Mouse (Mus musculus): ENCODE results near the gene Golph3. TPM values are rescaled to one million over a fixed set of nuclear protein-coding genes. Genes with fewer than 3 reads are reported as not detected.

Gene Golph3
- polyA plus RNA-seq, 1 experiment: 208 TPM

DNA sequence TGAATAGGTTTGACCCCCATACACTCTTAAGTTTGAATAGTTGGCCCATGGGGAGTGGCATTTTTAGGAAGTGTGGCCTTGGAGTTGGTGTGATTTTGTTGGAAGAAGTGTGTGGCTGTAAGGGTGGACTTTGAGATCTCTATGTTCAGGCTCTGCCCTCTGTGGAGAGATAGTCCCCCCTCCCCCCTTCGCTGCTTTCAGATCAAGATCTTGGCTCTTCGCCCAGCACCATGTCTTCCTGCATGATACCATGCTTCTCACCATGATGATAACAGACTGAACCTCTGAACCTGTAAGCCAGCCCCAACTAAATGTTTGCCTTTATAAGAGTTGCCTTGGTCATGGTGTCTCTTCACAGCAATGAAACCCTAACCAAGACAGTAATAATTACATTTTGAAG, 29.5 kb upstream of the Golph3 start:
- TF ChIP-seq POLR2A (IDR thresholded peaks at IDR 0.05; ENCODE audit: insufficient read depth, low read depth, low read length): no peak
- no peak for TF ChIP-seq CTCF (IDR thresholded peaks at IDR 0.05; ENCODE audit: insufficient read depth, low read depth, low read length)
- Histone ChIP-seq H3K4me1 (ENCODE audit: control insufficient read depth, insufficient read depth, low read length) (no peaks in the 10 kb centered on the region), H3K27ac (ENCODE audit: insufficient read depth, low read depth, low read length) (no peak overlapping the region), H3K4me3 (ENCODE audit: insufficient read depth, low read depth, low read length) (no peak overlapping the region)
- 87% methylated on average over 2 of the region's 2 CpGs for WGBS

DNA sequence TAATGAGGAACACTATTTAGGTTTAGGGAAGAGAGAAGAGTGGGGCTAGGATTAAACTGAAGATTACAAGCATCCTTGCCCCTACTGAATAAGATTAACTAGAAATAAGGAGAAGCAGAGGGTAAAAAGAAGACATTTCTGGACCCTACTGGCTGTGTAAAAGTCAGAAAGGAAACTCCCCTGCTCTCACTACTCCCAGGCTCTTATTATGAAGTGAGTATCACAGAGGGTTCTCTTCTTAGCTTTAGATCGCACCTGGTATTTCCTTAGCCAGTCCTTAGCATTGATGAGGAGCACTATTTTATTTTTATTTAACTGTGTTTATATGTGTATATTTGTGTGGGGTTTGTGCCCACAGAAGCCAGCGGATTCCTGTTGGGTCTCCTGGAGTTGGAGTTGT, 25.0 kb upstream of the Golph3 start:
- H3K4me1 ChIP-seq (ENCODE audit: control insufficient read depth, insufficient read depth, low read length): no peaks in the 10 kb centered on the region

DNA sequence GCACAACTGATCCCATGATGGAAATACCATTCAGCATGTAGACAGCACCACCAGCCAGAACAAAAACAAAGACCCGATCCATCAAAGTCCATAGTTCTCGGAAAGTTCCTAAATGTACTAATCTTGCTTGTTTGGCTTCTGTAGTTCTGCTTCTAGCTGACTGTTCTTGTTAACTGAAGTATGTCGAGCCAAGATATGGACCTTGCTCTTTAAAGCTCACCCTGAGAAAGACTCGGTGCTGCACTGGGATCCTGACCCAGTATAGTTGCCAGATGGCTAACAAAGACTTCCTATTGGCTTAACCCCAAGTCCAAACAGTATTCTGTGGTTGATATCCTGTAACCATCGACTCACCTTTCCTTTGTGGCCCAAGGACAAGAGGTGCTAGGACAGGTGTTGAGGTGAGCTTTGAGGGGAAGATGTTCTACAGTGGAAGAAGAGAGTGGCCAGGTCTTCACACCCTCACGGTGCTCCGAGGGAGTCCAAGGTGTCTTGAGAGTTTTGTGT, 23.0 kb upstream of the Golph3 start:
- Histone ChIP-seq H3K4me1 (ENCODE audit: control insufficient read depth, insufficient read depth, low read length) (no peaks in the 10 kb centered on the region), H3K4me3 (ENCODE audit: insufficient read depth, low read depth, low read length) (no peak overlapping the region), H3K27ac (ENCODE audit: insufficient read depth, low read depth, low read length) (no peak overlapping the region)
- no peak for TF ChIP-seq CTCF (IDR thresholded peaks at IDR 0.05; ENCODE audit: insufficient read depth, low read depth, low read length)
- TF ChIP-seq POLR2A (IDR thresholded peaks at IDR 0.05; ENCODE audit: insufficient read depth, low read depth, low read length): no peak
- WGBS: 75% methylated on average over 7 of the region's 7 CpGs

More for the DNA sequence above, 25.0 kb upstream of the Golph3 start:
- H3K27ac ChIP-seq (ENCODE audit: insufficient read depth, low read depth, low read length): no peak overlapping the region
- TF ChIP-seq CTCF (IDR thresholded peaks at IDR 0.05; ENCODE audit: insufficient read depth, low read depth, low read length) (no peak), POLR2A (IDR thresholded peaks at IDR 0.05; ENCODE audit: insufficient read depth, low read depth, low read length) (no peak)
- 72% methylated on average over 2 of the region's 2 CpGs for WGBS
- H3K4me3 ChIP-seq (ENCODE audit: insufficient read depth, low read depth, low read length): no peak overlapping the region

DNA sequence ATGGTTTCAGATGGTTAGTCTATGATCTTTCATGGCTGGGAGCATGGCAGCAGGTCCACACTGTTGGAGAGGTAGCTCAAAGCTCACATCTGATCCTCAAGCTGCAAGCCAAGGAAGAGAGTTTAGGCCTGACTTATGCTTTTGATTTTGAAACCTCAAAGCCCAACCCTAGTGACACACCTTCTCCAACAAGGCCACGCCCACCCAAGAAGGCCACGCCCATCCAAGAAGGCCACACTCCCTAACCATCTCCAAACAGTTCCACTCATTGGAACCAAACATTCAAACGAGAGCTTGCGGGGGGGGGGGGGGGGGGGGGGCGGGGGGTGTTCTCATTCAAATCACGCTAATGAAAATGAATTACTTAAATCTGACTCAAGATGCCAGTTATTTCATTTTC, 19.5 kb upstream of the Golph3 start:
- no peak overlapping the region for H3K4me3 ChIP-seq (ENCODE audit: insufficient read depth, low read depth, low read length)
- H3K27ac ChIP-seq (ENCODE audit: insufficient read depth, low read depth, low read length): no peak overlapping the region
- no peaks in the 10 kb centered on the region for H3K4me1 ChIP-seq (ENCODE audit: control insufficient read depth, insufficient read depth, low read length)
- WGBS: 77% methylated on average over 6 of the region's 6 CpGs
- TF ChIP-seq CTCF (IDR thresholded peaks at IDR 0.05; ENCODE audit: insufficient read depth, low read depth, low read length): no peak
- no peak for TF ChIP-seq POLR2A (IDR thresholded peaks at IDR 0.05; ENCODE audit: insufficient read depth, low read depth, low read length)

DNA sequence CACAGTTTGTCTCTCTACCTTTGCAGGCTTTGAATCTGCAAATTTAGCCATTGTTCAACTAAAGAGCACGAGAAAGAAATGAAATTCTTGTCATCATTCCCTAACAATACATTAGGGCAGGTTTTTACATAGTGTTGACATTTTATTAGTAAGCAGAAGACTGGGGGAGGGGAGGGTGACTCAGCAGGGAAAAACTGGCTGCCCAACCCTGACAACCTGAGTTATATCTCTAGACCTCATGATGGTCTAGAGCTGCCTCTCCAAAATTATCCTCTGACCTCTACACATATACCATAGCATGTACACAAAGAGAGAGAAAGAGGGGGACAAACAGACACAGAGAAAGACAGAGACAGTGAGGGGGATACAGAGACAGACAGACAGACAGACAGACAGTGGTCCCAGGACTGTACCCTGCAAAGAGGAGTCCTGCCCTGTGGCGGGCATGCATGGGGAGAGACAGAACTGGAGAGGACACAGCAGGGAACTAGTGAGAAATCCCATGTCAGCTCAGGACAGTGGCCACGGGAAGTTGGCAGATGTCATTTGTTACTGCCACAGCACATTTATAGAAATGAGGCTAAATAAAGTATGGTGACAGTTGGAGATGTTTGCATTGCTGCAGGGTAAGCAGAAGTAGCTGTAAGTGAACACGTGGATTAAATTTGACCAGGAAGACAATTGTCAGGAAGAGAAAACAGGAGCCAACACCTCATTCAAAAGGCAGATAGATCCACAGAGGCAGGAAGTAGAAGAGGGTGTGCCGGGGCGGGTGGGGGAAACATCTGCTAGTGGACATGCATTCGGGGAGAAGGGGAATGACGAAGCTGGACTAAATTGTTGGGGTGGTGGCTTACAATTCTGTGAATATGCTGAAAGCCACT, 14.8 kb upstream of the Golph3 start:
- no peak overlapping the region for H3K27ac ChIP-seq (ENCODE audit: insufficient read depth, low read depth, low read length)
- no peak for TF ChIP-seq POLR2A (IDR thresholded peaks at IDR 0.05; ENCODE audit: insufficient read depth, low read depth, low read length)
- no peak for TF ChIP-seq CTCF (IDR thresholded peaks at IDR 0.05; ENCODE audit: insufficient read depth, low read depth, low read length)
- no peaks in the 10 kb centered on the region for H3K4me1 ChIP-seq (ENCODE audit: control insufficient read depth, insufficient read depth, low read length)
- H3K4me3 ChIP-seq (ENCODE audit: insufficient read depth, low read depth, low read length): no peak overlapping the region
- WGBS: 70% methylated on average over 8 of the region's 8 CpGs

DNA sequence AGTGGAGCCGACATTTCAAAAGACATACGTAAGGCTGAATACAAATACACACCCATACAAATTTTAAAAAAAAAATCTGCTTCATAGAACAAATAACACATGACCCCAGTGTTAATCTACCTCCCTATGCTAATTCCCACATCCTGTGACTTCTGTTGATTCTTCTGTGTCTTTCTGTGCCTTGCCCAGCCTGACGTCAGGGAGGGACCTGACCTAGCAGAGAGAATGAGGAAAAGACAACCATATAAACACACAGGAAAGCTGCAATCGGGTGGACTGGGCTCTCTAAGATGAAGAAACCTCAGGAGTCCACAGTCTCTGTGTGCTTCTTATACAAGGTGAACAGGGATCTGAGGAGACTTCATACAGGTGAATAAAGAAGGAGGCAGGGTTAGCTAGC, 14.1 kb upstream of the Golph3 start:
- H3K27ac ChIP-seq (ENCODE audit: insufficient read depth, low read depth, low read length): no peak overlapping the region
- H3K4me3 ChIP-seq (ENCODE audit: insufficient read depth, low read depth, low read length): no peak overlapping the region
- 80% methylated on average over 4 of the region's 4 CpGs for WGBS
- H3K4me1 ChIP-seq (ENCODE audit: control insufficient read depth, insufficient read depth, low read length): no peaks in the 10 kb centered on the region
- TF ChIP-seq CTCF (IDR thresholded peaks at IDR 0.05; ENCODE audit: insufficient read depth, low read depth, low read length): no peak
- no peak for TF ChIP-seq POLR2A (IDR thresholded peaks at IDR 0.05; ENCODE audit: insufficient read depth, low read depth, low read length)

DNA sequence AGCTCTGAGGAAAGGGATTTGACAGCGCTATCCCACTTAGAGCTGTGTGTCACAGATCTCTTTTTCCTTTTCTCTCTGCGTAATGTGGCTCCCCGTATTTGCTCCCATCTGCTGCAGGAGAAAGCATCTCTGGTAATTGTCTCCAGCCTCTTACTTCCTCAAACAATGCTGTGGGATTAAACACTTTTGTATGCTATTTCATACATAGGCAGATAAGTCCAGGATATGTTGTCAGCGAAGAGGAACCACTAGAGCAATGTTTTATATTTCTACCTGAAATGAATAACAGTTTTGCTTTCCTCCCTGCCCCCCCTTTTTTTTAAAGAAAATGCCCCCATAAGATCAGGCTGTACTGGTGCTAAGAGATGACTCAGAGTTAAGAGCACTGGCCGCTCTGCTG, 12.7 kb upstream of the Golph3 start:
- H3K4me1 ChIP-seq (ENCODE audit: control insufficient read depth, insufficient read depth, low read length): no peaks in the 10 kb centered on the region
- no peak overlapping the region for H3K4me3 ChIP-seq (ENCODE audit: insufficient read depth, low read depth, low read length)
- WGBS: 89% methylated on average over 5 of the region's 5 CpGs
- TF ChIP-seq POLR2A (IDR thresholded peaks at IDR 0.05; ENCODE audit: insufficient read depth, low read depth, low read length): no peak
- no peak for TF ChIP-seq CTCF (IDR thresholded peaks at IDR 0.05; ENCODE audit: insufficient read depth, low read depth, low read length)
- no peak overlapping the region for H3K27ac ChIP-seq (ENCODE audit: insufficient read depth, low read depth, low read length)

GRCm38 (mm10) chr15:12310676-12311075, 10.6 kb upstream of the Golph3 start:
- Histone ChIP-seq H3K4me3 (ENCODE audit: insufficient read depth, low read depth, low read length) (no peak overlapping the region), H3K27ac (ENCODE audit: insufficient read depth, low read depth, low read length) (no peak overlapping the region), H3K4me1 (ENCODE audit: control insufficient read depth, insufficient read depth, low read length) (no peaks in the 10 kb centered on the region)
- 82% methylated on average over 4 of the region's 4 CpGs for WGBS
- TF ChIP-seq CTCF (IDR thresholded peaks at IDR 0.05; ENCODE audit: insufficient read depth, low read depth, low read length) (no peak), POLR2A (IDR thresholded peaks at IDR 0.05; ENCODE audit: insufficient read depth, low read depth, low read length) (no peak)

DNA sequence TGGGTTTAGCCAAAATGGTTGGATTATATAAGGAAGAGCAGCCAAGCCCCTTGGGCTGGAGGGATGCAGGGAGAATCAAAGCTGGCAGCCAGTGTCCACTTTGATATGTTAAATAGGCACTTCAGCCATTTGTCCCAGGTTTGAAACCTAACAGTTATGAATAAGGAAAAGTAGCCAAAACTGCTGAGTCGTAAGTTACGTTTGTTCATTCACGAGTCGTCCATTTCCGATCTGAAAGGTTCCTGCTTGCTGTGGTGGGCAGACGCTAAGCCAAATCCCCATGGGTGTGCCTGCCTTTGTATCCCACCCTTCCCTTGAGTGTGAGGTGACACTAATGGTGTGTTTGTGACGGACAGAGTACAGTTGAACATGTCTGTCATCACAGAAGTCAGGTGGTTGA, 9.8 kb upstream of the Golph3 start:
- no peak for TF ChIP-seq POLR2A (IDR thresholded peaks at IDR 0.05; ENCODE audit: insufficient read depth, low read depth, low read length)
- no peak for TF ChIP-seq CTCF (IDR thresholded peaks at IDR 0.05; ENCODE audit: insufficient read depth, low read depth, low read length)
- Histone ChIP-seq H3K27ac (ENCODE audit: insufficient read depth, low read depth, low read length) (no peak overlapping the region), H3K4me3 (ENCODE audit: insufficient read depth, low read depth, low read length) (no peak overlapping the region), H3K4me1 (ENCODE audit: control insufficient read depth, insufficient read depth, low read length) (no peaks in the 10 kb centered on the region)
- WGBS: 90% methylated on average over 7 of the region's 7 CpGs

Data from olfactory bulb, adult 2 months (tissue).